Mouse (Mus musculus): ENCODE measurements at regions not wholly inside any gene's neighbourhood (a gene's known extent, or its start where the extent isn't known, plus 50 kb on each side); places are given as distances from the start of the nearest gene placed in this dataset.

DNA sequence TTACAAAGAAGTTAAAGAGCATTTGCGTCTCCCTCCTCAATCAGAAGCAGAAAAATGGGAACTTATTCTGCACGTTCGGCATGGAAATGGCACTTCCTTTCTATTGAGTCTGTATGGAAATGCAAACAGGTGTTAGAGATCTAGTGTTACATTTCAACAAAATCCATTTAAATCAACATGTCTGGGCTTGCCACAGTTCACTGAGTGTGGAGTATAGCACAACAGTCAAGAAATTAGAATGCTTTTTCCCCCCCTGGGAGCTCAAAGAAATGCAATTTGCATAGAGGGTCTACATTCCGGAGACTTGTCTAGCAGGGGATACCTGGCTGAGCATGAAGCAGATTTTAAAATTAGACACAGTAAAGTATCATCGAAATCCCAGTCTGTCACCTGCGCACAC lies 308.5 kb upstream of the Smarca2 start:
- 84% methylated on average over 6 of the region's 6 CpGs for WGBS
- Histone ChIP-seq H3K4me1 (replicated peaks) (no peaks in the 10 kb centered on the region), H3K9ac (no peak overlapping the region), H3K4me3 (no peak overlapping the region), H3K27me3 (no peaks in the 10 kb centered on the region), H3K36me3 (no peaks in the 10 kb centered on the region), H3K4me2 (no peak overlapping the region), H3K9me3 (no peaks in the 10 kb centered on the region), H3K27ac (replicated peaks) (no peak overlapping the region)
- no peak for ATAC-seq (ENCODE audit: low FRiP score, low read depth)

DNA sequence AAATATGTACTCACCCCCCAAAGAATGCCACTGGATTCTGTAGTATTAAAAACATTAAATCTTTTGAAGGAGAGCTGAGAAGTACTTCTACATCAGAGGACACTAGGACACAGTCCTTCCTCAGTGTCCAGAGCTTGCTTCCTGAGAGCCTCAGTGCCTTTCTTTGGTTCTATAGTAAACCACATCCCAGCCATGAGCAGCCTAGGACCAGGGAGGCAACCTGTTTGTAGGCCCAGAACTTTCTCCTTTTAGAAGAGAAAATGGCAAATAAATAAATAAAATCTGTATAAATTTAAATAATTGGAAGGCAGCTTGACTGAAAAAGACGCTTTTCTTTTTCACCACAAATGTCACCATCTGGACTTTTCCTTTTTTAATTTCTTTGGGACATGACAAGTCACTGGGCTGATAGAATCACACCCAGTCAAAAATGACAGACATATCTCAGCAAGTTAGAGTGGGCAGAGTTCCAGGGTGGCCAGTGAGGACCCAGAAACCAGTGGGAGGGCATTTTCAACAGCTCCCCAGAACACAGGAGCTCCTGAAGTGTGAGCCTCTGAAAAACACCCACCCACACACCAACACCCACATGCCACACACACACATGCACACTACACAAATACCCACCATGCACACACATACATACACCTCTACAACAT lies 296.2 kb upstream of the Smarca2 start:
- 93% methylated on average over 1 of the region's 1 CpGs for whole genome bisulfite sequencing
- Histone ChIP-seq H3K4me3 (no peak overlapping the region), H3K27me3 (no peaks in the 10 kb centered on the region), H3K4me2 (no peak overlapping the region), H3K36me3 (no peaks in the 10 kb centered on the region), H3K27ac (replicated peaks) (no peak overlapping the region), H3K9me3 (no peaks in the 10 kb centered on the region), H3K4me1 (replicated peaks) (no peaks in the 10 kb centered on the region), H3K9ac (no peak overlapping the region)
- ATAC-seq (ENCODE audit: low FRiP score, low read depth) = no peak

DNA sequence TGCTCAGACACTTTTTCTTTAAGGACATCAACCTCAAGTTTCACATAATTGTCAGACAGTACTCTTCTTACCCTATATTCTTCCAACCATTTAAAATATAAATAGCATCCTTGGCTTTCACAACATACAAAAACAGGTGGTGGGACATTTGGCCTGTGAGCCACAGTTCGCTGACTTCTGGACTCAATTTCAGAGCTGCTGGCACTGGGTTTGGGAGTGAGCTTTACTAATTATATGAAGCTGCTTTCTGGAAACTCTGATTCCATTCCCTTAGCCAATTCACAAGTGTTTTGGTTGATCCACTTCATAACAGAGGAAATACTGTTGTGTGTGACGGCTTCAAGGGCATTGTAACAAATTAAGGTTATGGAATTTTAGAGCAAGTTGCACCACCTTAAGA lies 285.9 kb upstream of the Smarca2 start:
- no peaks in the 10 kb centered on the region for H3K9me3 ChIP-seq
- H3K27ac ChIP-seq (replicated peaks) = no peak overlapping the region
- WGBS = 88% methylated on average over 2 of the region's 2 CpGs
- ATAC-seq (ENCODE audit: low FRiP score, low read depth) = no peak
- H3K27me3 ChIP-seq = no peaks in the 10 kb centered on the region
- no peak overlapping the region for H3K4me2 ChIP-seq
- no peaks in the 10 kb centered on the region for H3K4me1 ChIP-seq (replicated peaks)
- H3K4me3 ChIP-seq = no peak overlapping the region
- H3K36me3 ChIP-seq = no peaks in the 10 kb centered on the region
- H3K9ac ChIP-seq = no peak overlapping the region

DNA sequence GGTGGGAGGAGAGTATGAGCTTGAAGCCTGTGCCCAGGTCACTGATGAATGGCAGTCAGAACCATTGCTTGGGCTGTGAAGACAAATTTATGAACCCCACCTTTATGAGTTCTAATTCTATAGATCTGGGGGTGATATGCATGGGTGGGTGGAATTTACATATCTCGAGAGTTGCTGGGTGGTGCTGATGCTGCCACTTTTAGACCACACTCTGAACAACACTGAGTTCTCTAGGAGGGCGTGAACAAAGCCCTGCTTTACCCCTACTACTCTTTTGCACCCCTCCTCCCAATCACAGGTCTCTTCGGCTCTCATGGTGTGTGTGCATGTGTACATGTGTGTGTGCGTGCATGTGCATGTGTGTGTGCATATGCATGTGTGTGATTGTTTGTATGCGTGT lies 281.2 kb upstream of the Smarca2 start:
- Histone ChIP-seq H3K4me3 (no peak overlapping the region), H3K27me3 (no peaks in the 10 kb centered on the region), H3K9ac (no peak overlapping the region), H3K9me3 (no peaks in the 10 kb centered on the region), H3K27ac (replicated peaks) (no peak overlapping the region), H3K4me1 (replicated peaks) (no peaks in the 10 kb centered on the region), H3K4me2 (no peak overlapping the region), H3K36me3 (no peaks in the 10 kb centered on the region)
- 88% methylated on average over 5 of the region's 5 CpGs for WGBS
- ATAC-seq (ENCODE audit: low FRiP score, low read depth) = no peak

DNA sequence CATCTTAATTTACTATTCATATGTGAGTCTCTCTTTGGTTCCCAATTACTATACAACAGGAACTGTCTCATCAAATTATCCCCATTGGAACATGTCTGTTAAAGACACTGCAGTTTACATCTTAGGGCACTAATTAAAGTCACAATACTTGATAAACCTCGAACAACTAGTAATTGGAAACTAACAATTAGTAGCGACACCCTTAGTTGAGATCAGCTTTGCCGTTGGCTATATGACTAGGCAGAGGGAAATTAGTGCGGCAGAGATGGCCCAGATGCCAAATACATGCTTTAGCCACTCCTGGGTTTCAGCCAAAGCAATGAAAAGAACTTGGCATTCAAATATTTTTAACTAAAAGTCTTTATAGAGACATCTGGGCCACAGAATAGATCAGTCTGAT lies 265.7 kb upstream of the Smarca2 start:
- H3K36me3 ChIP-seq = no peaks in the 10 kb centered on the region
- no peak overlapping the region for H3K4me3 ChIP-seq
- no peak overlapping the region for H3K9ac ChIP-seq
- H3K4me2 ChIP-seq = no peak overlapping the region
- ATAC-seq (ENCODE audit: low FRiP score, low read depth) = 0 out of 2 replicates have a peak, but pooled peaks have one; percentile 15
- H3K9me3 ChIP-seq = no peaks in the 10 kb centered on the region
- H3K27ac ChIP-seq (replicated peaks) = no peak overlapping the region
- no peaks in the 10 kb centered on the region for H3K27me3 ChIP-seq
- no peaks in the 10 kb centered on the region for H3K4me1 ChIP-seq (replicated peaks)
- WGBS = 70% methylated on average over 4 of the region's 4 CpGs

DNA sequence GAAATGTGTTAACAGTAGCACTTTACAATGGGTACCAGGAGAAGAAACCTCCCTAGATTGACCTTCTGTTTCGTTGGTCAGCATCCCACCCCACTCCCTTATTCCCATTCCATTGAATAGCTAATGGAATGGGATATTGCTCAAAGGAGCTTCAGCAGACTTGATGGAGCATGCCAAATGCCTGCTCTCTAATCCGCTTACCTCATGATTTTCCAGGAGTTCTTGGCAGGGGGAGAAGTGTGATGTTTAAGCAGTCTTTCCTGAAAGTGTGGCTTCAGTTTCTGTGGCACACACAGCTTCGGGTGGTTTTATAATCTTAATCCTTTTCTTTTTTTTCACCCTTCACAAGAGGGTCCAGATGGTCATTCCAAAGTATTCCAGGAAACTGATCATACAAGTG lies 264.7 kb upstream of the Smarca2 start:
- Histone ChIP-seq H3K4me2 (no peak overlapping the region), H3K9me3 (no peaks in the 10 kb centered on the region), H3K27ac (replicated peaks) (no peak overlapping the region), H3K4me1 (replicated peaks) (no peaks in the 10 kb centered on the region), H3K36me3 (no peaks in the 10 kb centered on the region), H3K27me3 (no peaks in the 10 kb centered on the region), H3K9ac (no peak overlapping the region), H3K4me3 (no peak overlapping the region)
- no peak for ATAC-seq (ENCODE audit: low FRiP score, low read depth)
- WGBS = 63% methylated on average over 3 of the region's 3 CpGs

DNA sequence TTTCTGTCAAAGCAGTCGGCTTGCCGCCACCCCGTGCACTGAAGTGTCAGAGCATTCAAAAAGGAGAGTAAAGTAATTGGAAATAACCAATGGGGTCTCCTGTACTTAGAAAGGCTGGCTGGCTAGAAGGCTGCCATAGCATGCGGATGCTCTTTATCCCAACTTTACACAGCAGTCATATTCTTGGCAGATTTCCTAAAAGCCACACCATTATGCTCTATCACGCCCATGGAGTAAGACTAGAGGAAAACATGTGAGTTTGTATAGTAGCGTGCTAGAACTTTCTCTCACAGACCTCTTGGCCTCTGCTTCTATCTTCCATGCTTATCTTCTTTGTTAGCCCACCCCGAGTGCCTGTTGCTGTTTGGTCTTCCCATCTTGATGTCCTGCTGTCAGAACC lies 249.8 kb upstream of the Smarca2 start:
- Histone ChIP-seq H3K4me3 (no peak overlapping the region), H3K27me3 (no peaks in the 10 kb centered on the region), H3K9ac (no peak overlapping the region), H3K36me3 (no peaks in the 10 kb centered on the region), H3K27ac (replicated peaks) (no peak overlapping the region), H3K4me1 (replicated peaks) (no peaks in the 10 kb centered on the region), H3K9me3 (no peaks in the 10 kb centered on the region), H3K4me2 (no peak overlapping the region)
- no peak for ATAC-seq (ENCODE audit: low FRiP score, low read depth)
- 84% methylated on average over 7 of the region's 7 CpGs for WGBS

DNA sequence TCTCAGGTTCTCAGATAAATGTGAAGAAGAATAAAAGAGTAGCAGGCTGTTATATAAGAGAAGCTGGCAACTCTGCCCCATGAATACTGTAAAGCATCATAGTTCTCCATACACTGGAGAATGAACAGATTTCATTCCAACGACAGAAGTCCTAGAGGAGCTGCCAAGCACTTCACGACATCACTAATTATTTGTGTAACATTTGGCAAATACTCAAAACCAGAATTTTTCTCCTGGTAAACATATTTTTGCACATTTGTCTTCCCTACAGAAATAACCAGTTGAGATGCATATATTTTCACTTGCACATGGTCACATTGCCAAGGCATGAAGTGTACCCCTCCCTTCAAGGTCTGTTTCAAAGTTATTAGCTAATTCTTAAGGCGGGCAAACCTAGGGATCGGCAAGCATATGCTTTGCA lies 220.9 kb upstream of the Smarca2 start:
- WGBS = 80% methylated on average over 4 of the region's 4 CpGs

DNA sequence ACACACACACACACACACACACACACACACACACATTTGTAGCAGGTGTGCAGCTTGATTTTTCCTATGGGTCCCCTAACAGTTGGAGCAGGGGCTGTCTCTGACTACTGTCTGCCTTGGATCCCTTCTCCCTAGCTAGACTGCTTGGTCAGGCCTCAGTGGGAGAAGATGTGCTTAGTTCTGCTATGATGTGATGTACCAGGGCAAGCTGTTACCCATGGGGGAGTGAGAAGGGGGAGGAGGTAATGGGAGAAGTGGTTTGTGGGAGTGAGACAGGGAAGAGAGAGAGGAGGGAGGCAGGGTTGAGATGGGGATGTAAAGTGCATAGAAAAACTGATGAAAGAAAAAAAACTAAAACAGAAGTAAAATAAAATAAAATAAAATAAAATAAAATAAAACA lies 218.8 kb upstream of the Smarca2 start:
- H3K27me3 ChIP-seq = no peaks in the 10 kb centered on the region
- no peak overlapping the region for H3K9ac ChIP-seq
- H3K36me3 ChIP-seq = no peaks in the 10 kb centered on the region
- no peak for ATAC-seq (ENCODE audit: low FRiP score, low read depth)
- no peaks in the 10 kb centered on the region for H3K4me1 ChIP-seq (replicated peaks)
- H3K4me2 ChIP-seq = no peak overlapping the region
- no peak overlapping the region for H3K27ac ChIP-seq (replicated peaks)
- H3K9me3 ChIP-seq = no peaks in the 10 kb centered on the region
- no peak overlapping the region for H3K4me3 ChIP-seq

More for the DNA sequence above, 220.9 kb upstream of the Smarca2 start:
- Histone ChIP-seq H3K9ac (no peak overlapping the region), H3K9me3 (no peaks in the 10 kb centered on the region), H3K4me3 (no peak overlapping the region), H3K4me1 (replicated peaks) (no peaks in the 10 kb centered on the region), H3K36me3 (no peaks in the 10 kb centered on the region), H3K4me2 (no peak overlapping the region), H3K27me3 (no peaks in the 10 kb centered on the region), H3K27ac (replicated peaks) (no peak overlapping the region)
- ATAC-seq (ENCODE audit: low FRiP score, low read depth) = no peak

DNA sequence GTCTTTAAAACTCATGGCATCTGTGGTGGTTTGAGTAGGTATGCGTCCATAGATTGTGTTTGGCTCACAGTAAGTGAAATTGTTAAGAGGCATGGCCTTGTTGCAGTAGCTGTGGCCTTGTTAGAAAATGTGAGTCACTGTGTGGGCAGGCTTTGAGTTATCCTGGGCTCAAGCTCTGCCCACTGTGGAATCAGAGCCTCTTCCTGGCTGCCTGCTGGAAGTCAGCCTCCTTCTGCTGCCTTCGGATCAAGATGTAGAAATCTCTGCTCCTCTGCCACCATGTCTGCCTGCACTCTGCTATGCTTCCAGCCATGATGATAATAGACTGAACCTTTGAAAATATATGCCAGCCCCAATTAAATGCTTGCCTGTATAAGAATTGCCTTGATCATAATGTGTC lies 192.2 kb upstream of the Smarca2 start:
- no peak for ATAC-seq (ENCODE audit: low FRiP score, low read depth)
- Histone ChIP-seq H3K36me3 (no peaks in the 10 kb centered on the region), H3K4me3 (no peak overlapping the region), H3K27me3 (no peaks in the 10 kb centered on the region), H3K4me1 (replicated peaks) (no peaks in the 10 kb centered on the region), H3K27ac (replicated peaks) (no peak overlapping the region), H3K4me2 (no peak overlapping the region), H3K9ac (no peak overlapping the region), H3K9me3 (no peaks in the 10 kb centered on the region)
- WGBS = 94% methylated on average over 2 of the region's 2 CpGs

DNA sequence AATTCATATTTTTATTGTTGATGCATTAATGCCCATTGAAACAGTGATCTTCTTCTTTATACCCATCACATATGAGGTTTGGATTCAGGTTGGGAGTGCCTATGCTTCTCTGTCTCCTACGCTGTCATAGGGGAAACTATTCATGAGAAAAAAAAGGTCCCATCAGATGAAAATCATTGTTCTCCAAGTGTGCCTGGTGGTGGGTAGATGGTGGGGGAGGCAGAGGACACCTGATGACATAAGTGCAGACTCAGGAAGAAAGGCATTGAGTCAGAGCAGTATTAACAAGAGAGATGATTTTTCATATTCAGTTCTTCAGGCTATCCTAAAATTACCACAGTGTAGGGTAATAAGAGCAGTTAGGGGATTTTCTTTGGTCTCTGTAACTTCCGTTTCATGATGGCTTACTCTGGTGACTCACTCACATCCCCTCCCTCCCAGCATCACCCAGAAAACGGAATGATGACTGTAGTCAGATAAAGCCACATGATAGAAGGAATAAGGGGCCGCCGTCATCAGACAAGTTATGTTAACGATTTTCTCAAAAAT lies 190.3 kb upstream of the Smarca2 start:
- Histone ChIP-seq H3K9ac (no peak overlapping the region), H3K36me3 (no peaks in the 10 kb centered on the region), H3K4me1 (replicated peaks) (no peaks in the 10 kb centered on the region), H3K9me3 (no peaks in the 10 kb centered on the region), H3K27me3 (no peaks in the 10 kb centered on the region), H3K27ac (replicated peaks) (no peak overlapping the region), H3K4me2 (no peak overlapping the region), H3K4me3 (no peak overlapping the region)
- no peak for ATAC-seq (ENCODE audit: low FRiP score, low read depth)
- 88% methylated on average over 6 of the region's 6 CpGs for WGBS

DNA sequence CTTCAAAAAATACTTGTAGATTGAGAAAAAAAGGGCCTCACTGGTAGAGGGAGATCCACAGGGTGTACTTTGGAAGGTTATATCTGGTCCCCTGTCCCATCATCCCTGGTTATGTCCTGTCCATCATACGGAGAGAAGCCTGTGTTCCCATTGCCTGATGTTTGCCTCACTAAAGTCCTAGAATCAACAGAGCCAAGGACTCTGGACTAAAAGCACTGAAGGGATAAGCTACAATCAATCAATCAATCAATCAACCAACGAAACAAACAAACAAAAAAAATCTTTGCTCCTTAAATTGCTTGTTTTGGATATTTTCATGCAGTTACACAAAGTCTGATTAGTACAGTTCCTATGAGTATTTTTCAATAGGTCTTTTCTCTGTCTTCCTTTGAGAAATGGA lies 185.1 kb upstream of the Smarca2 start:
- Histone ChIP-seq H3K4me2 (no peak overlapping the region), H3K4me3 (no peak overlapping the region), H3K27ac (replicated peaks) (no peak overlapping the region), H3K9me3 (no peaks in the 10 kb centered on the region), H3K4me1 (replicated peaks) (no peaks in the 10 kb centered on the region), H3K9ac (no peak overlapping the region), H3K27me3 (no peaks in the 10 kb centered on the region), H3K36me3 (no peaks in the 10 kb centered on the region)
- WGBS = 83% methylated on average over 2 of the region's 2 CpGs
- ATAC-seq (ENCODE audit: low FRiP score, low read depth) = no peak

DNA sequence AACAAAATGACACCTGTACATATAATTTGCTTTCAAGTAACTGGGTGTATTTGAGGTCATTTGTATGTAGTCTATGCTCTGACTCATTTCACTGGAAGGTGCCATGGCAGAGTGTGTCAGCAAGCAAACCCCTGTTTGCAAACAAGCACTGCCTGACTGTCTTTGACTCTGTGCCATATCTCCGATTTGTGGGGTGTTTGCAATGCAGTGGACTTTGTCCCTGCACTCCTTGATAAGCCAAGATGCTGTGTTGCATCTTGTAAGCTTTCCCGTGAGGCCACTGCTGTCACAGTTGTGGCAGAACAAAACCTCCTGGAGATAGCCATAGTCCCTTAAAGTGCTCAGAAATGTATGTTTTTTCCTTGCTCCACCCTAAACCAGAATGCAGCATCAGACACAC lies 165.7 kb upstream of the Smarca2 start:
- Histone ChIP-seq H3K4me2 (no peak overlapping the region), H3K9ac (no peak overlapping the region), H3K36me3 (no peaks in the 10 kb centered on the region), H3K4me3 (no peak overlapping the region), H3K4me1 (replicated peaks) (no peaks in the 10 kb centered on the region), H3K9me3 (no peaks in the 10 kb centered on the region), H3K27me3 (no peaks in the 10 kb centered on the region), H3K27ac (replicated peaks) (no peak overlapping the region)
- 88% methylated on average over 2 of the region's 2 CpGs for WGBS
- ATAC-seq (ENCODE audit: low FRiP score, low read depth) = no peak
